Mouse (Mus musculus) mesoderm, embryonic 11.5 days (tissue): ENCODE measurements around the gene Aifm1.

Experiments
- DNase-seq: peaks from one replicate; pipeline ENCODE4 v3.0.0-alpha.2; 2012; ENCODE audit warnings: low read depth, low spot score

The Aifm1 gene

GRCm38 (mm10) chrX:48513166-48513807, at the start of gene Aifm1:
TSS of gene Aifm1 (minus strand) at chrX:48513563.
- DNase-seq = peak; percentile 93

- peak; percentile 64 for DNase-seq
Measured at GRCm38 (mm10) chrX:48532175-48532574, 18.8 kb upstream of the Aifm1 start.

- DNase-seq = no peak
Measured at GRCm38 (mm10) chrX:48526435-48526834, 13.1 kb upstream of the Aifm1 start.

- DNase-seq = no peak
Measured at GRCm38 (mm10) chrX:48525866-48526265, 12.5 kb upstream of the Aifm1 start.

- DNase-seq = no peak
Measured at GRCm38 (mm10) chrX:48525332-48525731, 12.0 kb upstream of the Aifm1 start.

- no peak for DNase-seq
Measured at GRCm38 (mm10) chrX:48523512-48523911, 10.1 kb upstream of the Aifm1 start.

- DNase-seq = no peak
Measured at GRCm38 (mm10) chrX:48521651-48522050, 8.3 kb upstream of the Aifm1 start.

- DNase-seq = no peak
Measured at GRCm38 (mm10) chrX:48519549-48520085, 6.3 kb upstream of the Aifm1 start.

GRCm38 (mm10) chrX:48518808-48519548, 5.6 kb upstream of the Aifm1 start, which contains the start of gene Rab33a:
TSS of gene Rab33a (plus strand) at chrX:48519285.
- DNase-seq = peak; percentile 29

- peak; percentile 45 for DNase-seq
Measured at GRCm38 (mm10) chrX:48518211-48518807, 4.9 kb upstream of the Aifm1 start.

GRCm38 (mm10) chrX:48513824-48514223, 461 bp upstream of the Aifm1 start:
- DNase-seq = peak; percentile 21

- no peak for DNase-seq
Measured at GRCm38 (mm10) chrX:48493763-48494162, 19.6 kb downstream of the Aifm1 start.

GRCm38 (mm10) chrX:48481687-48482086, 31.7 kb downstream of the Aifm1 start:
- no peak for DNase-seq

- DNase-seq = no peak
Measured at GRCm38 (mm10) chrX:48481095-48481494, 32.3 kb downstream of the Aifm1 start.

GRCm38 (mm10) chrX:48467355-48467946, 45.9 kb downstream of the Aifm1 start:
- no peak for DNase-seq

GRCm38 (mm10) chrX:48466174-48466573, 47.2 kb downstream of the Aifm1 start:
- no peak for DNase-seq

- DNase-seq = no peak
Measured at GRCm38 (mm10) chrX:48464436-48464835, 48.9 kb downstream of the Aifm1 start.

- no peak for DNase-seq
Measured at GRCm38 (mm10) chrX:48463636-48464035, 49.7 kb downstream of the Aifm1 start.

GRCm38 (mm10) chrX:48462754-48463507, 50.4 kb downstream of the Aifm1 start, which contains the start of gene Elf4:
TSS of gene Elf4 (minus strand) at chrX:48463132.
- peak; percentile 82 for DNase-seq

GRCm38 (mm10) chrX:48462297-48462696, 51.1 kb downstream of the Aifm1 start:
- no peak for DNase-seq

- DNase-seq = no peak
Measured at GRCm38 (mm10) chrX:48461006-48461405, 52.4 kb downstream of the Aifm1 start.
